Mouse (Mus musculus): ENCODE measurements around the gene F2rl1. TPM values are rescaled to one million over a fixed set of nuclear protein-coding genes. Genes with fewer than 3 reads are reported as not detected.

The F2rl1 gene
- polyA plus RNA-seq, 2 experiments = 4.0 to 6.8 TPM

- no peak overlapping the region for H3K4me3 ChIP-seq (replicated peaks; ENCODE audit: low read length)
- H3K4me1 ChIP-seq (ENCODE audit: control insufficient read depth, insufficient read depth, low read length) = peaks cover 8% of the 10 kb centered on the region; the same call in 1 of the 2 replicates
- no peaks in the 10 kb centered on the region for H3K27me3 ChIP-seq (ENCODE audit: control insufficient read depth, insufficient read depth, low read length)
- no peaks in the 10 kb centered on the region for H3K36me3 ChIP-seq (ENCODE audit: control insufficient read depth, insufficient read depth, low read length)
- no peak for ATAC-seq (ENCODE audit: low FRiP score, low read depth)
- WGBS = 80% methylated on average over 11 of the region's 11 CpGs
- DNase-seq (ENCODE audit: low spot score) = no peak
- no peak overlapping the region for H3K27ac ChIP-seq (replicated peaks; ENCODE audit: low read depth, low read length)
- no peak overlapping the region for H3K9ac ChIP-seq (ENCODE audit: low read depth, low read length, severe bottlenecking)
- no peak overlapping the region for H3K4me2 ChIP-seq (replicated peaks; ENCODE audit: low read depth, low read length, severe bottlenecking)
- no peak for TF ChIP-seq POLR2A (IDR thresholded peaks at IDR 0.05; ENCODE audit: borderline replicate concordance, extremely low read depth, insufficient read depth, insufficient read length)
- H3K9me3 ChIP-seq (ENCODE audit: control insufficient read depth, low read length) = no peaks in the 10 kb centered on the region
Measured at GRCm38 (mm10) chr13:95491327-95491726, 33.7 kb downstream of the F2rl1 start.

- peak; percentile 86 for ATAC-seq (ENCODE audit: low FRiP score, low read depth)
- H3K4me1 ChIP-seq (ENCODE audit: control insufficient read depth, insufficient read depth, low read length) = peaks cover 7% of the 10 kb centered on the region; the same call in 1 of the 2 replicates
- H3K27me3 ChIP-seq (ENCODE audit: control insufficient read depth, insufficient read depth, low read length) = no peaks in the 10 kb centered on the region
- H3K4me3 ChIP-seq (replicated peaks; ENCODE audit: low read length) = no peak overlapping the region
- no peaks in the 10 kb centered on the region for H3K36me3 ChIP-seq (ENCODE audit: control insufficient read depth, insufficient read depth, low read length)
- no peak for TF ChIP-seq POLR2A (IDR thresholded peaks at IDR 0.05; ENCODE audit: borderline replicate concordance, extremely low read depth, insufficient read depth, insufficient read length)
- H3K9me3 ChIP-seq (ENCODE audit: control insufficient read depth, low read length) = no peaks in the 10 kb centered on the region
- DNase-seq (ENCODE audit: low spot score) = peak; percentile 63
- no peak overlapping the region for H3K4me2 ChIP-seq (replicated peaks; ENCODE audit: low read depth, low read length, severe bottlenecking)
- 17% methylated on average over 5 of the region's 5 CpGs for WGBS
- no peak overlapping the region for H3K9ac ChIP-seq (ENCODE audit: low read depth, low read length, severe bottlenecking)
- 0 out of 2 replicates have a peak overlapping the region, but pooled peaks have one; percentile 45 for H3K27ac ChIP-seq (replicated peaks; ENCODE audit: low read depth, low read length)
Measured at GRCm38 (mm10) chr13:95484664-95485063, 40.4 kb downstream of the F2rl1 start.

- no peak overlapping the region for H3K9ac ChIP-seq (ENCODE audit: low read depth, low read length, severe bottlenecking)
- no peak for TF ChIP-seq POLR2A (IDR thresholded peaks at IDR 0.05; ENCODE audit: borderline replicate concordance, extremely low read depth, insufficient read depth, insufficient read length)
- H3K4me1 ChIP-seq (ENCODE audit: control insufficient read depth, insufficient read depth, low read length) = peaks cover 7% of the 10 kb centered on the region; the same call in 1 of the 2 replicates
- peak; percentile 79 for DNase-seq (ENCODE audit: low spot score)
- no peak overlapping the region for H3K27ac ChIP-seq (replicated peaks; ENCODE audit: low read depth, low read length)
- no peaks in the 10 kb centered on the region for H3K27me3 ChIP-seq (ENCODE audit: control insufficient read depth, insufficient read depth, low read length)
- H3K4me3 ChIP-seq (replicated peaks; ENCODE audit: low read length) = no peak overlapping the region
- H3K36me3 ChIP-seq (ENCODE audit: control insufficient read depth, insufficient read depth, low read length) = no peaks in the 10 kb centered on the region
- peak; percentile 66 for ATAC-seq (ENCODE audit: low FRiP score, low read depth)
- H3K9me3 ChIP-seq (ENCODE audit: control insufficient read depth, low read length) = no peaks in the 10 kb centered on the region
- WGBS = 22% methylated on average over 4 of the region's 4 CpGs
- no peak overlapping the region for H3K4me2 ChIP-seq (replicated peaks; ENCODE audit: low read depth, low read length, severe bottlenecking)
Measured at GRCm38 (mm10) chr13:95481428-95481827, 43.6 kb downstream of the F2rl1 start.

GRCm38 (mm10) chr13:95478671-95479413 is 46.2 kb downstream of the F2rl1 start, which contains the start of gene S100z:
S100z (minus strand) TSS chr13:95478721.
- H3K9me3 ChIP-seq (ENCODE audit: control insufficient read depth, low read length) = no peaks in the 10 kb centered on the region
- no peaks in the 10 kb centered on the region for H3K4me1 ChIP-seq (ENCODE audit: control insufficient read depth, insufficient read depth, low read length)
- TF ChIP-seq POLR2A (IDR thresholded peaks at IDR 0.05; ENCODE audit: borderline replicate concordance, extremely low read depth, insufficient read depth, insufficient read length) = no peak
- H3K4me3 ChIP-seq (replicated peaks; ENCODE audit: low read length) = no peak within 1 kb of the TSS
- H3K9ac ChIP-seq (ENCODE audit: low read depth, low read length, severe bottlenecking) = no peak within 1 kb of the TSS
- WGBS = 79% methylated on average over 21 of the region's 21 CpGs
- ATAC-seq (ENCODE audit: low FRiP score, low read depth) (no peak), DNase-seq (ENCODE audit: low spot score) (no peak)
- H3K4me2 ChIP-seq (replicated peaks; ENCODE audit: low read depth, low read length, severe bottlenecking) = no peak within 1 kb of the TSS
- no peak within 1 kb of the TSS for H3K27ac ChIP-seq (replicated peaks; ENCODE audit: low read depth, low read length)
- H3K27me3 ChIP-seq (ENCODE audit: control insufficient read depth, insufficient read depth, low read length) = no peaks in the 10 kb centered on the region
- H3K36me3 ChIP-seq (ENCODE audit: control insufficient read depth, insufficient read depth, low read length) = no peaks in the 10 kb centered on the region

GRCm38 (mm10) chr13:95477173-95477572 is 47.9 kb downstream of the F2rl1 start:
- no peak overlapping the region for H3K4me3 ChIP-seq (replicated peaks; ENCODE audit: low read length)
- no peak overlapping the region for H3K4me2 ChIP-seq (replicated peaks; ENCODE audit: low read depth, low read length, severe bottlenecking)
- TF ChIP-seq POLR2A (IDR thresholded peaks at IDR 0.05; ENCODE audit: borderline replicate concordance, extremely low read depth, insufficient read depth, insufficient read length) = no peak
- ATAC-seq (ENCODE audit: low FRiP score, low read depth) = no peak
- no peak for DNase-seq (ENCODE audit: low spot score)
- no peaks in the 10 kb centered on the region for H3K4me1 ChIP-seq (ENCODE audit: control insufficient read depth, insufficient read depth, low read length)
- H3K27me3 ChIP-seq (ENCODE audit: control insufficient read depth, insufficient read depth, low read length) = no peaks in the 10 kb centered on the region
- no peak overlapping the region for H3K27ac ChIP-seq (replicated peaks; ENCODE audit: low read depth, low read length)
- no peak overlapping the region for H3K9ac ChIP-seq (ENCODE audit: low read depth, low read length, severe bottlenecking)
- H3K9me3 ChIP-seq (ENCODE audit: control insufficient read depth, low read length) = no peaks in the 10 kb centered on the region
- 68% methylated on average over 6 of the region's 6 CpGs for WGBS
- H3K36me3 ChIP-seq (ENCODE audit: control insufficient read depth, insufficient read depth, low read length) = no peaks in the 10 kb centered on the region
